Mouse (Mus musculus): Measurements from ENCODE around the gene Tcf3. TPM values are rescaled to one million over a fixed set of nuclear protein-coding genes. Genes with fewer than 3 reads are reported as not detected.

Tcf3 gene
- total RNA-seq, 2 experiments from 2014 or later = 18.1 to 24.6 TPM

DNA sequence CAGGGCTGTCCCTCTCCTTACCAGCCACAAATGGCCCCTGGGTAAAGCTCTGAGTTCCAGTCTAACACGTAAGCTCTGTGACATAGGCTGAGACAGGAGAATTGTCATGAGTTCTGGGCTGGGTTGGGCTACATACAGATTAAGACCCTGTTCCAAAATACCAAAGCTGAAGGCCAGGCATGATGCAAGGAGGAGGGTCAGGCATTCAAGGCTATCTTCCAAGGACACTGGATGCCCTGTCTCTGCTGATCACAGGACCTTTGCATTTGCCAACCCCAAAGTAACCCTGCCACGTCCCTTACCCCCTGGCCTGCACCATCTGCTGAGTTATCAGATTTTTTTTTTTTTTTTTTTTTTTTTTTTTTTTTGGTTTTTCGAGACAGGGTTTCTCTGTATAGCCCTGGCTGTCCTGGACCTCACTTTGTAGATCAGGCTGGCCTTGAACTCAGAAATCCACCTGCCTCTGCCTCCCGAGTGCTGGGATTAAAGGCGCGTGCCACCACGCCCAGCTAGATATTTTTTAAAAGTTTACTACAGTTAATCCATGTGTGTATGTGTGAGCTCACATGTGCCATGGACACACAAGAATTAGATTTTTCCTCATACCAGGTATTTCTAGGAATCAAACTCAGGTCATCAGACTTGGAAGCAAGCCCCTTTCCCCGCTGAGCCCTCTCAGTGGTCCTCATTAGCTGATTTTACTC lies 10.3 kb upstream of the Tcf3 start:
- intact Hi-C loops (cut with DNase I; ENCODE audit: low total_unique reads) = no loop called here

DNA sequence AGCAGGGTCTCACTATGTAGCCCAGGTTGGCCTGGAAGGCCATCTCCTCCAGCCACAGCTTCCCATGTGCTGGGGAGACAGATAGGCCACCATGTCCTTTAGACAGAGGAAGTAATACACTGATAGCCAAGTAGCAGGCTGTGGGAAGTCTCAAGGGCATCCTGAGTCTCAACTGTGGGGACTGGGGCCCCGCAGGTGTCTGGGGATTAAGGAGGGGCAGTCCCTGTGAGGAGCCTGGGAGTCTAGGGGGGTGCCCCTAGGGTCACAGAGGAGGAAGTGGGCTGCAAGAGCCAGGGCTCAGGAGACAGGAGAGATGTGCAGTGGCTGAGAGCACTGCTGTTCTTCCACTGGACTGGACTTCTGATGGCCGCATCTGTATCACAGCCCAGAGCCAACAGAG lies 9.5 kb upstream of the Tcf3 start:
- intact Hi-C loops (cut with DNase I; ENCODE audit: low total_unique reads) = no loop called here
- DNase-seq = no peak

More for the DNA sequence above, 10.3 kb upstream of the Tcf3 start:
- DNase-seq = no peak

DNA sequence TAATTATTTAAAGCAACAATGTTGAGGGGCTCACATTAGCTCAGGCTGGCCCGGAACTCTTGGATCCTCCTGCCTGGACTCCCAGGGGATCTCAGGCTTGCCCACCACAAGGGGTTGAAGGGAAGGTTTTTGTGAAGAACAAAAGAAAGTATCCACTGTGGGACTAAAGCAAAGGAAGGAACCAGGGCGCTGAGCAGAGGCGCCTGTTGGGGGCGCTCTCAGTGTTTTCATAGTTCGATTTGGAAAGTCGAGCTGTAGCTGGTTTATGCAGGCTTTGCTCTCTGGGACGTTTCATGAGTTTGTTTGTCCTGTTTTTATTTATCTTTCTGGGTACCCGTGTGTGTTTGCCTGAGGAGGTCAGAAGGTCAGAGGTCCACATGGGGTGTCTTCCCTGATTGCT lies 8.2 kb upstream of the Tcf3 start:
- intact Hi-C loops (cut with DNase I; ENCODE audit: low total_unique reads) = no loop called here
- DNase-seq = no peak

DNA sequence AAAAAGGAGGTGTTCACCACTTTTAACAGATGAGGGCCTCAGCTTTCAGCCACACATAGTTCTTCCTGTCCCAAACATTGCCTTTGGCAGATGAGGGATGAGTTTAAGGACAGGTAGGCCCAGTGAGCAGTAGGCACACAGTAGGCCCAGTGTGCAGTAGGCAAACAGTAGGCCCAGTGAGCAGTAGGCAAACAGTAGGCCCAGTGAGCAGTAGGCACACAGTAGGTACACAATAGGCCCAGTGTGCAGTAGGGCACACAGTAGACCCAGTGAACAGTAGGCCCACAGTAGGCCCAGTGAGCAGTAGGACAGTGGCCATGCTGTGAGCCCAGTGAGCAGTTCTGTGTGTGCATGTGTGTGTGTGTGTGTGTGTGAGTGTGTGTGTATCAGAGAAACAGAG lies 6.6 kb upstream of the Tcf3 start:
- intact Hi-C loops (cut with DNase I; ENCODE audit: low total_unique reads) = no loop called here
- no peak for DNase-seq

DNA sequence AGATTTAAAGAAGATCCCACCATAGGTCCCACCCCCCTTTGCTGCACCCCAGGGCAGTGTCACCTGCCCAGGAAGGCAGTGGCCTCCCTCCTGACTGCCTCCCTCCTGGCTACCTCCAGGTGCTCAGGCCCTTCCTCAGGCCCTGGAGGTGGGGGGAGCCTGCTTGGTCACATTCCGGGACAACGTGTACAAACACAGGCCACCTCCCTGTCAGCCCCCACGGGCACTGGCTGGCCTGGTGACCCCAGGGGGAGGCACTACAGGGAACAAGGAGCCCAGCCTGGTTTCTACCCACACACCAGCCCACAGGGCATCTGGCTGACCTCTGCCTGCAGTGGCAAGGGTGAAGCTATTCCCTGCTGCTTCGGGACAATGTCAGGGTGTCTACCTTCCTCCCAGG lies 4.5 kb upstream of the Tcf3 start:
- no peak for DNase-seq
- intact Hi-C loops (cut with DNase I; ENCODE audit: low total_unique reads) = no loop called here

DNA sequence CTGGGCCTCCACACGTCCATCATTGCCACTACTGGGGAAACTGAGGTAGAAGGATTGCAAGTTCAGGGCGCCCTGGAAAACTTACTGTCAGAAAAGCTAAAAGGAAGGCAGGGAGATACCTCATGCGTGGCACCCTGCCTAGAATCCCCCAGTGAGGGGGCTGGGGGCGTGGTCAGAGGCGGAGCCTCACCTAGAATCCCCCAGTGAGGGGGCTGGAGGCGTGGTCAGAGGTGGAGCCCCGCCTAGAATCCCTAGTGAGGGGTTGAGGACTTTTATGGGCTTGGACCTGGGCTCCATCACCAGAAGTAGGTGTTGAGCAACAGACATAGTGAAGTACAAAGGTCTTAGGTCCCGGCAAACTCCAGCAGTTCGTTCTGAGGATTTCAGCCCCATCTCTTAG lies 2.8 kb upstream of the Tcf3 start:
- intact Hi-C loops (cut with DNase I; ENCODE audit: low total_unique reads) = no loop called here
- DNase-seq = no peak

DNA sequence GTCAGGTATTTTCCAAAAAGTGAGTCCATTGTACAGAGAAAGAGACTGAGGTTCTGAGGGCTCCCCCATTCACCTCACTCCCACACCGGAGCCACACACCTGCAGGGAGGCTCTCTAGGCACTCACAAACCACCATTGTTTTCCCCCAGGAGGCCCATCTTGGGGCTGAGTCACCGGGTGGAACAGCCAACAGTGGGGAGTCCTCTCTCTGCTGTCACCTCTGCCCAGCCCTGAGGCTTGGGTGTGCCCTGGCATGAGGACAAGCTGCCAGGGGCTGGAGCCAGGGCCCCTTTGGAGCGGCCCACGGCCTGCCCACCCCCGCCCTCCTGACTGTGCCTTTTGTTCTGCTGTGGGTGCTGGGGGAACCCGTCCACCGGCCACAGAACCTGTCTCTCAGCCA lies 2.3 kb upstream of the Tcf3 start:
- intact Hi-C loops (cut with DNase I; ENCODE audit: low total_unique reads) = no loop called here

DNA sequence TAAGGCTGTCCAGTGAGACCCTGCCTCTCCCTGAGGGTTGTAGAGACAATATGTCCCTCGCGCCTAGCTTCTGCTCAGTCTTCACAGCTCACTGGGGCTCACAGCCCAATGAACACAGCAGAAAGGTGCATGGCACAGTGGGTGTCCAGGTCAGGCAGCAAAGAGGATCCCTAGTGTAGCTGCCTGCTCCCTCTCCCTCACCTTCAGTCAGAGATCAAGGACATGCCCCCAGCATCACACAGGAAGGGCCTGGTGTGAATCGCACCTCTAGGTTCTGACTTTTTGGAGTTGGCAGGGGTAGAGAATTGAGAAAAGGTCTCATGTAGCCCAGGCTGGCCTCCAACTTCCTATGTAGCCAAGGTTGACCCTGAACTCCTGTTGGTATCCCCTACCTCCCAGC lies 1.4 kb upstream of the Tcf3 start:
- DNase-seq = no peak
- intact Hi-C loops (cut with DNase I; ENCODE audit: low total_unique reads) = no loop called here

More for the DNA sequence above, 2.3 kb upstream of the Tcf3 start:
- no peak for DNase-seq

DNA sequence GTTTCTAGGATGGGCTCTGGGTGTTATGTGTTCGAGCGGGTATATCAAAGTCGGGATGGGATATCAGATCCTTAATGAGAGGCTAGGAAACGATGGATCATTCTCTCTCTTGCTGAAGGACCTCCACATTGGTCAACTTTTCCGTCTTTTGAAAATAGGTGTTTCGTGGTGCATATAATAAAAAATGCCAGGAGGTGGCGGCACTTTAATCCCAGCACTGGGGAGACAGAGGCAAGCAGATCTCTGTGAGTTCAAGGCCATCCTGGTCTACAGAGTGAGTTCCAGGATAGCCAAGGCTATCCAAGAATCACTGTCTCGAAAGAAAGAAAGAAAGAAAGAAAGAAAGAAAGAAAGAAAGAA lies 766 bp upstream of the Tcf3 start:
- intact Hi-C loops (cut with DNase I; ENCODE audit: low total_unique reads) = no loop called here
- no peak for DNase-seq

DNA sequence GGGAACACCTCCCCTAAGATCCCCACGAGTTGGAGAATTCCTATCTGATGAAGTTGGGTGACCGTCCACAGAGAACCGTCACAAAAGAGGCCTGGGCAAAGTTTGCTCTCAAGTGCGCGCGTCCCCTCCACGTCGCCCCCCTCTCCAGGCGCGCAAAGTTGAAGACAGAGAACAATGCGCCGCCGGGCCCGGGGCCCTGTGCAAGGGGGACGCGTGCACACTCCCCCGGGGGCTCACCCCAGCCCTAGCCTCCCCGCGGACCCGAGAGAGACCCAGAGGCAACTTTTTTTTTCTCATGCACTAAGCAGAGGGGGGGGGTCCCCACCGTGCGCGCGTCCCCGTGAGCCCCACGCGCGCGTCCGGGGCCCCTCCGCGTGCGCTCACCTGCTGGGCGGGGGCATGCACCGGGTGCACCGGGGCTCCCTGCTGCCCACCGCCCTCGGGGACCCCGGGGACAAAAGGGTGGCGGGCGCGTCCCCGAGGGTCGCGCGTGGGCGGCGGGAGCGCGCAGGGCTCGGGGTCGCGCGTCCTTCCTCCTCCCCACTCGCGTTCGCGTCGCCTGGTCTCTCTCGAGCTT lies 423 bp downstream of the Tcf3 start:
- intact Hi-C loops (cut with DNase I; ENCODE audit: low total_unique reads) = no loop called here
- peak; percentile 46 for DNase-seq

DNA sequence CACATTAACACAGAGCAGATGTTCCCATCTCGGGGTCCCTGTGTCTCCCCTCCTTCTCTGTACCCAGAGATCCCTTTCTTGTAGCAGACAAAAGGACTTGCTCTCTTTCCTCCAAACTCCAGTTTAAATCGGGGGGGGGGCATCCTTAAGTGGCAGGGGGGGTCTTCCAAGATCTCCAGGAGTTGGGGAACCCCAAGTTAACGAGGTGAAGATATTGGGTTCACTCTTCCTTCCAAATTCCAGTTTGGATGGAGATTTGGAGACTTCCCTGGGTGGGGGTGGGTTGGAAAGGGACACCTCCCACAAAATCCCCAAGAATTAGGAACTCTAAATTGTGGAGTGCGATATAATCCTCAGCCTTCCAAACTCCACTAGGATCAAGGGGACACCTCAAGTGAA lies 1.1 kb downstream of the Tcf3 start:
- DNase-seq = no peak
- intact Hi-C loops (cut with DNase I; ENCODE audit: low total_unique reads) = no loop called here

DNA sequence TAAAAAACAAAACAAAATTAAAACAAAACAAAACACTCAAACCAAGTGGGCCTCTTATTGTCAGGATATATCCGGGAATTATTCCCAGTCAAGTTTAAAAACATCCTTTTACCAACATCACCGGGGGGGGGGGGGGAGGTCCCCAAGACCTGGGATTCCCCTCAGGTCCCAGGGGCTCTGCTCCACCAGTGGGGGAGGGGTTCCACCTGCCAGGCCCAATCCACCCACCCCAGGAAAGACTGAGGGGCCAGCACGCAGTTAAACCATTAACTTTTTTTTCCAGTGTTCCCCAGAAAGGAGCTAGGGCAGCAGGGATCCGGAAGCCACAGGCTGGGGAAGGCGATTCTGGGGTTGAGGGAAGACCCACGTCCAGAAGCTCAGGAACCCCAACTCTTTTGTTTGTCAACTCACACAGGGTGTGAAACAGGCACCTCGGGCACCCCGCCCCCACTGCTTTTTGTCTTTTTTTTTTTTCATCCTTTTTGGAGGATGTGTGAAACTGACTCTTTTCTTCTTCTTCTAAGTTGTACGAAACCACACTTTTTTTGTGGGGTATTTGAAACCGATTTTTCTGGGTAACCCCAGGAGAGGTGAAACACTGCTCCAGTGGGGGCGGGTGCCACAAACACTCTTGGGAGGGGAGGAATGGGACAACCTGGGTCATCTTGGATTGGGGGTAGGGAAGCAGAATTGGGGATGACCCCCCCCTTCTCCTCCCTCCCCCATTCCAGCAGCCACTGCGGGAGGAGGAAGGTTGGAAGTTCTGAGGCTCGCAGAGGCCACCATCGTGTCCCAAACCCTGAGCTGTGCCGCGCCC lies 1.7 kb downstream of the Tcf3 start:
- no peak for DNase-seq
- intact Hi-C loops (cut with DNase I; ENCODE audit: low total_unique reads) = no loop called here

DNA sequence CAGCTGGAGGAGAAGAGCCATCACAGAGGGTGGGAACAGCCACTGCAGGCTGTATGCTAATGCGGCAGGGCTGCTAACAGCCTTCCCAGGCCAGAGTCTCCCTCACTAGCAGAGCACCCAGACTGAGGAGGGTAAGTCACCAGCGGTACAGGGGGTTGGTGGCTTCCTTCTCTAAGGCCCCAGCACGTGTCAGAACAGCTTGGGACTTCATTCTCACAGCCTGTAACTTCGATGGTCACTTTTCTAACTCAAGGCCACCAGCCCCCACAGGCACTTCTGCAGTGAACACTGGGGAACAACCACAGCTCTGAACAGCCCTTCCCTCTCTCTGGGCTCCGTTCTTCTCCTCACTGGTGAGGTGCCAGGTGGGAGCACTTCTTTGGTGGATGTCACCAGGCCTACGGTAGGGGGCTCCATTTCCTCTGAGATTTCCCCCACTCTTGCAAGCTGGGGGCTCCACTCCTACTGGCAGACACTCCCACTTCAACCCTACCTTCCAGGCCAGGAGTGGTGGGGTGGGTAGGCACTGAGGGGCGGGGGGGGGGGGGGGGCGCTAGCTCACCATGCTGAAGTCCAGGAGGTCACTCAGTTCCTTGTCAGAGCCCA lies 3.0 kb downstream of the Tcf3 start:
- intact Hi-C loops (cut with DNase I; ENCODE audit: low total_unique reads) = no loop called here
- no peak for DNase-seq

DNA sequence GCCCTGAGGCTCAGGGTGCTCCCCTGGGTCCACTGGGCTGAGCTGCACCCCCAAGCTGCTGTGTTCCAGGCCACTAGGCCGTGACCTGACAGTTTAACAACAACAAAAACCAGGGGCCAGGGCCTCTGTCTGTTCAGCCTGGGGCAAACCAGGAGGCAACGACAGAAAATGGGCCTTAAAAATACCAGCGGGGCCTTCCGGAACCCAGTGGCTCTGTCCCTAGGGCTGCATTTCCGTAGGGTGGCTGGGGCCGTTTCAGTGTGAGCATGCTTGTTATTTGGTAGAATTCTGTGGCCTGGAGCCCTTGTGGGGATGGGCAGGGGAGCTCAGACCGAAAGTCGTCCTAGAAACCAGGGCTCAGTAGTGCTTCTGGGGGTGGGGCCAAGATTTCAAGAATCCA lies 3.6 kb downstream of the Tcf3 start:
- intact Hi-C loops (cut with DNase I; ENCODE audit: low total_unique reads) = no loop called here
- DNase-seq = no peak

DNA sequence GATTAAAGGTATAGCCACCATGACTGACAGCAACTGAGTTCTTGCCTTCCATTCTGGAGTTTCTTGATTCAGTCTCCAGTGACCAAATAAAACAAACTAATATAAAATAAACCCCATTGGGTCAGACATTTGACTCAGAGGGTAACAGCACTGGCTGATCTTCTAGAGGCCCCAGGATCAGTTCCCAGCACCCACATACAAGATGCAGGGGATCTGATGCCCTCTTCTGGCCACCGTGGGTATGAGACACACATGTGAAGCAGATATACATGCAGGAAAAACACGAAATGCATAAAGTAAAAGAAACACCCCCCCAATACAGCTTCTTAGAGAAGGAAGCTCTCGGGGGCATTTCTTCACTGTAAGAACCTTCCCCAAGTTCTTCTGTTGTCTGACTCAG lies 8.4 kb downstream of the Tcf3 start:
- intact Hi-C loops (cut with DNase I; ENCODE audit: low total_unique reads) = no loop called here

DNA sequence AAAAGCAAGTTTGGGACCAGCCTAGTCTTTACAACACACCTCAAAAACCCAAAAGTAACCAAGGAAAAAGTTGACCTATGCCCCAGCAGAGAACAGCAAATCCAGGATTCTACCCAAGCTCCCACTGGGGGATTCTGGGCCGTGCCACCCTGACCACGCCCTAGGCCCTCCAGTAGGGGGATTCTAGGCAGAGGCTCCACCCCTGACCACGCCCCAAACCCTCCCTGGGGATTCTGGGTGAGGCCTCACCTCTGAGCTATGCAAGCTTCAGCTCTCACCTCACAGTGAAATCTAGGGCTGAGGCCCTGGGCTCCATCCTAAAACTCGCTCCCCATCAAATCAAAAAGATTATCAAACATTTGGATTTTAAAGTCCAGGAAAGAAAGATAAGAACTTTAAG lies 9.9 kb downstream of the Tcf3 start:
- no peak for DNase-seq
- intact Hi-C loops (cut with DNase I; ENCODE audit: low total_unique reads) = no loop called here

More for the DNA sequence above, 8.4 kb downstream of the Tcf3 start:
- no peak for DNase-seq

DNA sequence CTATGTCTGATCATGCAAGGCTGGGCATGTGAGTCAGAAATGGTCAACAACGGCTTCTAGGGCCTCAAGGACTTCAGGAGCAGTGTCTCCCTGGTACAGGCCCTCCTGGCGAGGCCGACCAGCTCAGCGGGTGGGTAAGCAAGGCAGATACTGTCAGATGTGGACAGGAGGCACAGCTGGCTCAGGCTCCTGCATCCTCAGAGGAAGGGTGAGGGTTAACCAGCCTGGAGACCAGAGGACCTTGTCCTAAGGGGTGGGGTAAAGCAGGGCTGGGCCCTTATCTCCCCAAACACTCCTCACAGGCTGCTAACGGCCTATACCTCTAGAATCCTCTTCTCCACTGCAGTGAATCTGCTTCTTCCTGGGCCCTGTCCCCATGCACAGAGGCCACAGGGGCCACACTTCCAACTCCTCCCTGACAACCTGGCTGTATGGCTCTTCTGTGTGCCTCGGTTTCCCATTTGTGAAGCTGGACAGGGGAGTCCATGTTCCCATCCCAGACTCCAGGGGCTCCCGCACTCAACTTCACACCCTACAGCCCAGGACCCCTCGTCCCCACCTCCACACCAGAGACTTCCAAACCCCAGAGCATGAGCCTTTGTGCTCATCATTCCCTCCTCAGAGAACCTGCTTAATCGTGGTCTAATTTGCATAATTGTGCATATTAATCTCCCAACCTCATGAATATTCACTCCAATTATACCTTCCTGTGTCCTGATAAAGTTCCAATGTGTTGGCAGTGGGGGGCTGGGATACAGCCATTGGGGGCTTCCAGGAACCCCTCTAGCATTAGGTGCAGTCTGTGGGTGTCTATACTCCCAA lies 11.6 kb downstream of the Tcf3 start:
- intact Hi-C loops (cut with DNase I; ENCODE audit: low total_unique reads) = no loop called here
- no peak for DNase-seq

DNA sequence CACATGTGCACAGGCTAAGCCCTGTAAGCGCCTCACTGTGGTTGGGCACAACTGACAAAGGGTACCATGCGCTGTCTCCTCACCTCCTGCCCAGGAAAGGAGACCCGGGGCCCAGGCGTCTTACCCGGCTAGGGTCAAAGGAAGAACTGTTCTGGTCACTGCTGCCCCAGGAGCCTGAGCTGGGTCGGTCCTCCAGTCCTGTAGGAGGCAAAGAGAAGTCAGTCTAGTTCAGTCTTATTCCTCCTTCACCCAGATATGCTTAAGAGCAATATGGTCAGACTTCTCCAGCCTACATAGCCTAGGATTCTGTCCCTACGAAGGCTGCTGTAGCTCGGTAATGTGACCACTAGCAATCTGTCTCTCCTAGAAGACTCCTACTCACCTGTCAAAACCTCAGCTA lies 12.2 kb downstream of the Tcf3 start:
- intact Hi-C loops (cut with DNase I; ENCODE audit: low total_unique reads) = no loop called here
- DNase-seq = no peak

DNA sequence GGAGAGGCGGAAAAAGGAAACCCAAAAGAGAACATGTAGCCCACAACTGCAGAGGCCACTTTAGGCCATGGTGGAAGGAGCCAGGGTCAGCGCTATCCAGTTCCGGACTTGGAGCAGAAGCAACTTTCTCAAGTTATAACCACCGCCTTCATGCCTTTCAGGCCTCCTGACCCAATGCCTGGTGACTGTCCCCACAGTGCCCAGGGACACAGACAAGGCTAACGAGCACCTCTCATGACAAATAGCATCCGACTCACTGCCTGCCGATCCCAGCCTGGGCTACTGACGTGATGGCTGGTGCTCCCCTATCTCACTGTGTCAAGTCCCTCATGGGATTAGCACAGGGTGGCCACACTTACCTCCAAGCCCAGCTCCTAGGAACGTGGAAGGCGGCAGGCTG lies 12.7 kb downstream of the Tcf3 start:
- DNase-seq = no peak
- intact Hi-C loops (cut with DNase I; ENCODE audit: low total_unique reads) = no loop called here

DNA sequence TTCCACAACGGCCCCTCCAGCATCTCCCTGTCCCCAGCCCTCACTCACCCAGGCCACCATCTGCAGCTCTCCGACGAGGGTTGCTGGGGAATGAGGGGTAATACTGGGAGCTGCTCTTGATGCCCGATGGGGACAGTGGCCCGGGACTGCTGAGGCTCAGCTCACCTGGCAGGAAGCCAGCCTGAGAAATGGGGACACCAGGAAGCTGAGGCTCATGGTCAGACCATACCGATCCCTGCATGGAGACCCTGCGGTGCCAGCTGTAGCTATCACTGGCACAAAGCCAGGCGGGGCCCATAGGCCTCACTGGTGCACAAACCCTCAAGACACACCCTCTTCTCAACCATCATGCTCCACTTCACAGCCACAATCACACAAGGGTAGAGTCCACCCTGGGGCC lies 14.0 kb downstream of the Tcf3 start:
- intact Hi-C loops (cut with DNase I; ENCODE audit: low total_unique reads) = no loop called here
- no peak for DNase-seq

All from gastrocnemius, postnatal 14 days (tissue).